Mouse (Mus musculus): ENCODE data around the gene Apc2. TPM values are rescaled to one million over a fixed set of nuclear protein-coding genes. Genes with fewer than 3 reads are reported as not detected.

Gene Apc2
- polyA plus RNA-seq, 1 experiment from 2014 or later, result 3.3 TPM

- no peak overlapping the region for H3K4me2 ChIP-seq (replicated peaks)
- no peaks in the 10 kb centered on the region for H3K9me3 ChIP-seq
- no peak overlapping the region for H3K4me3 ChIP-seq
- H3K27me3 ChIP-seq, result no peaks in the 10 kb centered on the region
- 90% methylated on average over 20 of the region's 20 CpGs for WGBS
- no peak for ATAC-seq (ENCODE audit: low FRiP score, low read depth)
- peaks cover 98% of the 10 kb centered on the region for H3K36me3 ChIP-seq
- H3K27ac ChIP-seq, result no peak overlapping the region
- H3K4me1 ChIP-seq, result no peaks in the 10 kb centered on the region
- no peak overlapping the region for H3K9ac ChIP-seq
Observed at GRCm38 (mm10) chr10:80282481-80283441, 13.0 kb upstream of the Apc2 start.

GRCm38 (mm10) chr10:80285222-80286070, 10.3 kb upstream of the Apc2 start:
- H3K4me3 ChIP-seq, result no peak overlapping the region
- no peak overlapping the region for H3K4me2 ChIP-seq (replicated peaks)
- WGBS, result 78% methylated on average over 15 of the region's 15 CpGs
- H3K9me3 ChIP-seq, result no peaks in the 10 kb centered on the region
- no peaks in the 10 kb centered on the region for H3K4me1 ChIP-seq
- ATAC-seq (ENCODE audit: low FRiP score, low read depth), result no peak
- H3K27ac ChIP-seq, result no peak overlapping the region
- H3K9ac ChIP-seq, result no peak overlapping the region
- no peaks in the 10 kb centered on the region for H3K27me3 ChIP-seq
- peaks cover 88% of the 10 kb centered on the region for H3K36me3 ChIP-seq

GRCm38 (mm10) chr10:80288097-80288496, 7.7 kb upstream of the Apc2 start:
- H3K27ac ChIP-seq, result no peak overlapping the region; the same call in 1 of the 2 replicates
- WGBS, result 91% methylated on average over 12 of the region's 12 CpGs
- H3K4me1 ChIP-seq, result peaks cover 4% of the 10 kb centered on the region
- H3K9ac ChIP-seq, result no peak overlapping the region
- H3K4me2 ChIP-seq (replicated peaks), result no peak overlapping the region
- no peak overlapping the region for H3K4me3 ChIP-seq
- ATAC-seq (ENCODE audit: low FRiP score, low read depth), result no peak
- H3K27me3 ChIP-seq, result no peaks in the 10 kb centered on the region
- H3K9me3 ChIP-seq, result no peaks in the 10 kb centered on the region
- H3K36me3 ChIP-seq, result peaks cover 62% of the 10 kb centered on the region

GRCm38 (mm10) chr10:80288657-80289056, 7.1 kb upstream of the Apc2 start:
- no peaks in the 10 kb centered on the region for H3K9me3 ChIP-seq
- no peak overlapping the region for H3K27ac ChIP-seq
- H3K27me3 ChIP-seq, result no peaks in the 10 kb centered on the region
- no peak for ATAC-seq (ENCODE audit: low FRiP score, low read depth)
- peaks cover 62% of the 10 kb centered on the region for H3K36me3 ChIP-seq
- no peak overlapping the region for H3K4me2 ChIP-seq (replicated peaks)
- 70% methylated on average over 8 of the region's 8 CpGs for WGBS
- H3K4me1 ChIP-seq, result peaks cover 10% of the 10 kb centered on the region
- no peak overlapping the region for H3K9ac ChIP-seq
- no peak overlapping the region for H3K4me3 ChIP-seq

GRCm38 (mm10) chr10:80292251-80293146, 3.3 kb upstream of the Apc2 start, which contains the start of gene Rps15:
Rps15 (plus strand) TSS chr10:80292453.
- under 1% methylated on average over 72 of the region's 72 CpGs for WGBS
- Histone ChIP-seq H3K27ac (peak within 1 kb of the TSS; percentile 95), H3K4me1 (peaks cover 39% of the 10 kb centered on the region), H3K4me3 (peak within 1 kb of the TSS; percentile 99), H3K9ac (peak within 1 kb of the TSS; percentile 100), H3K27me3 (peaks cover 10% of the 10 kb centered on the region), H3K4me2 (replicated peaks) (peak within 1 kb of the TSS; percentile 99), H3K9me3 (no peaks in the 10 kb centered on the region), H3K36me3 (peaks cover 39% of the 10 kb centered on the region)
- peak; percentile 84 for ATAC-seq (ENCODE audit: low FRiP score, low read depth)

- H3K4me3 ChIP-seq, result peak overlapping the region; percentile 99
- peak overlapping the region; percentile 99 for H3K4me2 ChIP-seq (replicated peaks)
Observed at GRCm38 (mm10) chr10:80293325-80293724, 2.5 kb upstream of the Apc2 start.

GRCm38 (mm10) chr10:80294311-80294710, 1.5 kb upstream of the Apc2 start:
- peaks cover 28% of the 10 kb centered on the region for H3K27me3 ChIP-seq
- no peak for ATAC-seq (ENCODE audit: low FRiP score, low read depth)
- WGBS, result 61% methylated on average over 4 of the region's 4 CpGs
- peaks cover 23% of the 10 kb centered on the region for H3K36me3 ChIP-seq
- H3K9ac ChIP-seq, result 0 out of 2 replicates have a peak overlapping the region, but pooled peaks have one; percentile 4
- peaks cover 46% of the 10 kb centered on the region for H3K4me1 ChIP-seq
- H3K4me3 ChIP-seq, result peak overlapping the region; percentile 99; the same call in 1 of the 2 replicates
- H3K4me2 ChIP-seq (replicated peaks), result peak overlapping the region; percentile 99; the same call in 1 of the 2 replicates
- no peak overlapping the region for H3K27ac ChIP-seq
- no peaks in the 10 kb centered on the region for H3K9me3 ChIP-seq

More at GRCm38 (mm10) chr10:80293325-80293724, 2.5 kb upstream of the Apc2 start:
- Histone ChIP-seq H3K4me1 (peaks cover 39% of the 10 kb centered on the region), H3K27me3 (peaks cover 18% of the 10 kb centered on the region), H3K36me3 (peaks cover 32% of the 10 kb centered on the region), H3K9me3 (no peaks in the 10 kb centered on the region), H3K9ac (peak overlapping the region; percentile 100), H3K27ac (peak overlapping the region; percentile 95; the same call in 1 of the 2 replicates)
- no peak for ATAC-seq (ENCODE audit: low FRiP score, low read depth)
- WGBS, result 33% methylated on average over 14 of the region's 14 CpGs

- no peak for ATAC-seq (ENCODE audit: low FRiP score, low read depth)
- no peak overlapping the region for H3K4me2 ChIP-seq (replicated peaks)
- no peak overlapping the region; the same call in 1 of the 2 replicates for H3K4me3 ChIP-seq
- peaks cover 50% of the 10 kb centered on the region for H3K4me1 ChIP-seq
- H3K9me3 ChIP-seq, result no peaks in the 10 kb centered on the region
- 0 out of 2 replicates have a peak overlapping the region, but pooled peaks have one; percentile 62 for H3K9ac ChIP-seq
- peaks cover 33% of the 10 kb centered on the region for H3K27me3 ChIP-seq
- H3K36me3 ChIP-seq, result peaks cover 21% of the 10 kb centered on the region
- peak overlapping the region; percentile 63; the same call in 1 of the 2 replicates for H3K27ac ChIP-seq
- WGBS, result 40% methylated on average over 7 of the region's 7 CpGs
Observed at GRCm38 (mm10) chr10:80294788-80295303, 931 bp upstream of the Apc2 start.

GRCm38 (mm10) chr10:80296824-80297223, 1.0 kb downstream of the Apc2 start:
- H3K27ac ChIP-seq, result peak overlapping the region; percentile 28; the same call in 1 of the 2 replicates
- H3K36me3 ChIP-seq, result peaks cover 21% of the 10 kb centered on the region
- peak overlapping the region; percentile 71 for H3K4me2 ChIP-seq (replicated peaks)
- peaks cover 53% of the 10 kb centered on the region for H3K27me3 ChIP-seq
- peak overlapping the region; percentile 45; the same call in 1 of the 2 replicates for H3K4me3 ChIP-seq
- H3K9me3 ChIP-seq, result no peaks in the 10 kb centered on the region
- peaks cover 49% of the 10 kb centered on the region for H3K4me1 ChIP-seq
- 88% methylated on average over 5 of the region's 5 CpGs for whole genome bisulfite sequencing
- H3K9ac ChIP-seq, result peak overlapping the region; percentile 62
- ATAC-seq (ENCODE audit: low FRiP score, low read depth), result no peak

- no peak overlapping the region for H3K4me2 ChIP-seq (replicated peaks)
- H3K27me3 ChIP-seq, result peaks cover 61% of the 10 kb centered on the region
- no peak overlapping the region for H3K27ac ChIP-seq
- no peak overlapping the region for H3K4me3 ChIP-seq
- WGBS, result 67% methylated on average over 8 of the region's 8 CpGs
- H3K9ac ChIP-seq, result no peak overlapping the region
- peaks cover 21% of the 10 kb centered on the region for H3K36me3 ChIP-seq
- H3K4me1 ChIP-seq, result peaks cover 53% of the 10 kb centered on the region
- no peaks in the 10 kb centered on the region for H3K9me3 ChIP-seq
- no peak for ATAC-seq (ENCODE audit: low FRiP score, low read depth)
Observed at GRCm38 (mm10) chr10:80297526-80298133, 1.9 kb downstream of the Apc2 start.
